Mouse (Mus musculus) forebrain, postnatal 0 days (tissue): ENCODE results near the gene Ncl. TPM values are rescaled to one million over a fixed set of nuclear protein-coding genes. Genes with fewer than 3 reads are reported as not detected.
A peak's percentile ranks its signal among the peaks of the same experiment; 100 is the strongest.

Source experiments
- ATAC-seq: fragments of 200-750 bp; cut with Nextera tagmentation; 2 replicates; pipeline ENCODE4 v1.8.0; 2017; ENCODE audit warnings: mild to moderate bottlenecking, moderate library complexity
- DNase-seq: peaks from one replicate; pipeline ENCODE4 v3.0.0-alpha.2; 2015
- H3K27ac ChIP-seq: fragments of 300-500 bp; sonication (generic); 2 replicates; pipeline ENCODE4 v1.5.1; 2014; ENCODE audit warnings: low read depth, mild to moderate bottlenecking, antibody characterized with exemption, low read length, moderate library complexity, mixed read lengths
- H3K27me3 ChIP-seq: fragments of 300-500 bp; sonication (generic); 2 replicates; pipeline ENCODE4 v1.6.1; 2014; ENCODE audit warnings: mild to moderate bottlenecking, low read length, mixed read lengths; ENCODE audit not compliant: insufficient read depth
- H3K36me3 ChIP-seq: fragments of 300-500 bp; sonication (generic); 2 replicates; pipeline ENCODE4 v1.6.1; 2014; ENCODE audit warnings: mild to moderate bottlenecking, moderate library complexity; ENCODE audit not compliant: insufficient read depth
- H3K4me1 ChIP-seq: fragments of 300-500 bp; sonication (generic); 2 replicates; pipeline ENCODE4 v1.6.1; 2014; ENCODE audit warnings: antibody characterized with exemption; ENCODE audit not compliant: insufficient read depth
- H3K4me2 ChIP-seq: fragments of 300-500 bp; sonication (generic); 2 replicates; pipeline ENCODE4 v1.6.1; 2014; ENCODE audit warnings: low read depth, mild to moderate bottlenecking, moderate library complexity
- H3K4me3 ChIP-seq: fragments of 300-500 bp; sonication (generic); 2 replicates; pipeline ENCODE4 v1.5.1; 2014; ENCODE audit warnings: low read depth, low read length, mixed read lengths
- H3K9ac ChIP-seq: fragments of 300-500 bp; sonication (generic); 2 replicates; pipeline ENCODE4 v1.6.1; 2014; ENCODE audit warnings: mild to moderate bottlenecking
- H3K9me3 ChIP-seq: fragments of 300-500 bp; sonication (generic); 2 replicates; pipeline ENCODE4 v1.6.1; 2016; ENCODE audit warnings: low read length
- CTCF ChIP-seq: sonication (generic); IDR thresholded peaks from 2 replicates; pipeline ENCODE4 v1.5.1; 2016; ENCODE audit warnings: antibody characterized with exemption, control low read depth, low read depth
- WGBS: fragments of 180-500 bp; shearing (Covaris S2); extraction: QIAGEN DNeasy Blood & Tissue Kit; methylation state at CpG from one replicate; pipeline ENCODE4 v1.1.7; 2014; 5-methylcytosine and 5-hydroxymethylcytosine counted together
- polyA plus RNA-seq: library from polyadenylated mRNA; unstranded; fragments of >200 nt; fragmentation: Nextera tagmentation; extraction: Ambion mirVana; gene quantifications from 2 replicates; pipeline ENCODE4 v1.2.1, GENCODE M21; 2015
- total RNA-seq: library from RNA; depleted of rRNA; stranded (reverse); fragments of >200 nt; gene quantifications from 2 replicates; pipeline ENCODE4 v1.2.3, GENCODE M21; 2014

The Ncl gene
- total and polyA plus RNA-seq, 2 experiments from 2014 or later, result 50.6 to 210 TPM

GRCm38 (mm10) chr1:86398222-86398621 is 39.0 kb upstream of the Ncl start:
- no peak overlapping the region for H3K9ac ChIP-seq
- no peaks in the 10 kb centered on the region for H3K4me1 ChIP-seq
- H3K4me2 ChIP-seq, result no peak overlapping the region
- no peaks in the 10 kb centered on the region for H3K36me3 ChIP-seq
- TF ChIP-seq CTCF, result no peak
- H3K4me3 ChIP-seq, result no peak overlapping the region
- WGBS, result 68% methylated on average over 7 of the region's 7 CpGs
- no peak for ATAC-seq
- no peak overlapping the region for H3K27ac ChIP-seq
- DNase-seq, result no peak
- H3K9me3 ChIP-seq, result no peaks in the 10 kb centered on the region
- no peaks in the 10 kb centered on the region for H3K27me3 ChIP-seq

GRCm38 (mm10) chr1:86397621-86398020 is 38.4 kb upstream of the Ncl start:
- no peak overlapping the region for H3K9ac ChIP-seq
- no peaks in the 10 kb centered on the region for H3K9me3 ChIP-seq
- 80% methylated on average over 8 of the region's 8 CpGs for WGBS
- DNase-seq (no peak), ATAC-seq (no peak)
- no peak overlapping the region for H3K4me3 ChIP-seq
- H3K4me2 ChIP-seq, result no peak overlapping the region
- H3K36me3 ChIP-seq, result no peaks in the 10 kb centered on the region
- no peak for TF ChIP-seq CTCF
- H3K27me3 ChIP-seq, result no peaks in the 10 kb centered on the region
- H3K27ac ChIP-seq, result no peak overlapping the region
- no peaks in the 10 kb centered on the region for H3K4me1 ChIP-seq

- 71% methylated on average over 7 of the region's 7 CpGs for WGBS
- peak; percentile 18; the same call in 1 of the 2 replicates for TF ChIP-seq CTCF
Observed at GRCm38 (mm10) chr1:86395897-86396296, 36.7 kb upstream of the Ncl start.

GRCm38 (mm10) chr1:86394246-86394645 is 35.0 kb upstream of the Ncl start:
- WGBS, result 86% methylated on average over 3 of the region's 3 CpGs
- TF ChIP-seq CTCF, result no peak
- H3K9ac ChIP-seq, result no peak overlapping the region
- no peaks in the 10 kb centered on the region for H3K4me1 ChIP-seq
- no peak overlapping the region for H3K27ac ChIP-seq
- H3K4me3 ChIP-seq, result no peak overlapping the region
- DNase-seq (no peak), ATAC-seq (no peak)
- no peaks in the 10 kb centered on the region for H3K36me3 ChIP-seq
- no peaks in the 10 kb centered on the region for H3K27me3 ChIP-seq
- H3K9me3 ChIP-seq, result no peaks in the 10 kb centered on the region
- no peak overlapping the region for H3K4me2 ChIP-seq

More at GRCm38 (mm10) chr1:86395897-86396296, 36.7 kb upstream of the Ncl start:
- H3K27me3 ChIP-seq, result no peaks in the 10 kb centered on the region
- no peak for ATAC-seq
- H3K4me3 ChIP-seq, result no peak overlapping the region
- DNase-seq, result no peak
- H3K36me3 ChIP-seq, result no peaks in the 10 kb centered on the region
- H3K4me2 ChIP-seq, result no peak overlapping the region
- no peaks in the 10 kb centered on the region for H3K4me1 ChIP-seq
- no peak overlapping the region for H3K27ac ChIP-seq
- no peak overlapping the region for H3K9ac ChIP-seq
- H3K9me3 ChIP-seq, result no peaks in the 10 kb centered on the region

- Histone ChIP-seq H3K4me3 (no peak overlapping the region), H3K4me1 (no peaks in the 10 kb centered on the region), H3K4me2 (no peak overlapping the region), H3K27ac (no peak overlapping the region), H3K36me3 (no peaks in the 10 kb centered on the region), H3K9ac (no peak overlapping the region), H3K9me3 (no peaks in the 10 kb centered on the region), H3K27me3 (no peaks in the 10 kb centered on the region)
- ATAC-seq, result no peak
- no peak for TF ChIP-seq CTCF
- DNase-seq, result no peak
- WGBS, result 91% methylated on average over 3 of the region's 3 CpGs
Observed at GRCm38 (mm10) chr1:86393219-86393618, 34.0 kb upstream of the Ncl start.

GRCm38 (mm10) chr1:86391425-86391824 is 32.2 kb upstream of the Ncl start:
- no peak for TF ChIP-seq CTCF
- Histone ChIP-seq H3K9me3 (no peaks in the 10 kb centered on the region), H3K4me2 (no peak overlapping the region), H3K27me3 (no peaks in the 10 kb centered on the region), H3K27ac (no peak overlapping the region), H3K4me1 (no peaks in the 10 kb centered on the region), H3K9ac (no peak overlapping the region), H3K4me3 (no peak overlapping the region), H3K36me3 (no peaks in the 10 kb centered on the region)
- no peak for ATAC-seq
- 57% methylated on average over 2 of the region's 2 CpGs for WGBS
- no peak for DNase-seq

GRCm38 (mm10) chr1:86389230-86389629 is 30.0 kb upstream of the Ncl start:
- H3K27me3 ChIP-seq, result no peaks in the 10 kb centered on the region
- no peak overlapping the region for H3K27ac ChIP-seq
- no peak overlapping the region for H3K9ac ChIP-seq
- no peak overlapping the region for H3K4me2 ChIP-seq
- H3K4me3 ChIP-seq, result no peak overlapping the region
- H3K36me3 ChIP-seq, result no peaks in the 10 kb centered on the region
- no peaks in the 10 kb centered on the region for H3K9me3 ChIP-seq
- peak; percentile 91 for TF ChIP-seq CTCF
- ATAC-seq (peak; percentile 73), DNase-seq (peak; percentile 79)
- 4% methylated on average over 11 of the region's 11 CpGs for WGBS
- no peaks in the 10 kb centered on the region for H3K4me1 ChIP-seq

GRCm38 (mm10) chr1:86381027-86381426 is 21.8 kb upstream of the Ncl start:
- Histone ChIP-seq H3K27me3 (no peaks in the 10 kb centered on the region), H3K4me3 (no peak overlapping the region), H3K27ac (no peak overlapping the region), H3K4me1 (no peaks in the 10 kb centered on the region), H3K36me3 (no peaks in the 10 kb centered on the region), H3K4me2 (no peak overlapping the region), H3K9ac (no peak overlapping the region), H3K9me3 (no peaks in the 10 kb centered on the region)
- peak; percentile 63 for TF ChIP-seq CTCF
- ATAC-seq (no peak), DNase-seq (peak; percentile 50)
- 33% methylated on average over 13 of the region's 13 CpGs for WGBS
